Mouse (Mus musculus) cortical plate, adult 2 months (tissue): ENCODE results near the gene Arnt2.

Experiments used
- CTCF ChIP-seq: fragments of 200-500 bp; IDR thresholded peaks from 2 replicates; pipeline ENCODE4 v1.5.1; 2011; ENCODE audit warnings: mild to moderate bottlenecking, control low read depth, low read length; ENCODE audit not compliant: insufficient read depth; ENCODE audit errors: extremely low read depth
- POLR2A ChIP-seq: fragments of 200-500 bp; IDR thresholded peaks from 2 replicates; pipeline ENCODE4 v1.6.1; 2011; ENCODE audit warnings: mild to moderate bottlenecking, low read length, control low read depth; ENCODE audit not compliant: insufficient read depth; ENCODE audit errors: extremely low read depth

DNA sequence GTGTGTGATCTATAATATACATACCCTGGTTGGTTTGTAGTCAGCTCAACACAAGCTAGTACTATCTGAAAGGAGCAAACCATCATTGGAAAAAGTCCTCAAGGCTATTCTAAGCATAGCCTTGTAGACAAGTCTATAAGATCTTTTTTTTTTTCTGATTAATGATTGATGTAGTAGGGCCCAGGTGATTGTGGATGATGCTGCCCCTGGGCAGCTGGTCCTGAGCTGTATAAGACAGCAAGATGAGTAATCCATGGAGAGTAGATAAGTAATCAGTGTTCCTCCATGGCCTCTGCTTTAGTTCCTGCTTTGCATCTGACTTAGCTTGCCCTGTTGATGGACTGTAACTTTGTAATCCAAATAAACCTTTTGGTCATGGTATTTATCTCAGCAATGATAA lies 11.8 kb upstream of the Arnt2 start:
- TF ChIP-seq CTCF (no peak), POLR2A (no peak)
